Comparison of ENCODE assay signal across 9 mouse cellular contexts in the genomic region with DNA sequence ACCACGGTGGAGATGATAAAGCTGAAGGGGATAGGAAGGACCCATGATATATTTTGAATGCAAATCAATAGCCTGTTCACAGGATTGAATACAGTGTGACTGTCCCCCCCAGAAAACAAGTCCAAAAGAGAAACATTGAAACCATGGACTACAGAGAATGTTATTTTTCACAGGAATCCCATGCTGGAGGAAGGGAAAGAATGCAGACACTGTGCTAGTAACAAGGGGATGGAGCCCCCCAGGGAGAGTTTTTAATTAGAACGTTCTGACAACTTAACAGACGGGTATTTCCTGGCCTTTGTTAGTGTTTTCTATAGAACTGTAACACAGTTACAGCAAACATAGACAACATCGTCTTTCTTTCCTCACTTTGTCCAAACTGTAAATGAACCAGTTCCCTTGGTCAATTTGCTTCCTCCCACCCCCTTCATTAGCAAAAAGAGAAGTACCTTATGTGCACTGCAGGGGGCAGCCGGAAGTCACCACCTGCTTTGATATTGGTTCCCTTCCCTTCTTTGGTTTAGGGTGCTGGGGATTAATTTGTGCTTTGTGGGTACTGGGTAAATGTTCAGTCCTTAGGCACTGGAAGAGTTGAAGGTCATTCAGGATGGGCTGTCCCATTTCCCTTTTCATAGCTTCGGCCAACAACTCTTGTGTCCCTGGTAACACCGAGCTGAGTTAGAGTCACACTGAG.
DNase-seq lines count a peak whose midpoint lies in the region; ATAC-seq and TF ChIP-seq lines count a peak whose summit lies in the region.
"Had no signal": no experiment of that assay in that cellular context is flagged by ENCODE, and none has a peak within 500 bp of the region (broad histone marks: within the 10 kb centered on the region; RNA-seq: fewer than 3 reads in every experiment).

No protein-coding gene starts in this region.

- peak; percentile 9; the same call in 1 of the 2 replicates for TF ChIP-seq CTCF in gastrocnemius, adult 2 months (IDR thresholded peaks at IDR 0.05)

- peak overlapping the region; percentile 36 for H3K4me2 ChIP-seq in embryonic facial prominence, embryonic 15.5 days (replicated peaks)
- H3K4me2 ChIP-seq in limb, embryonic 15.5 days = peak overlapping the region; percentile 30; the same call in 1 of the 2 replicates

- no peaks in the 10 kb centered on the region for H3K36me3 ChIP-seq in embryonic facial prominence, embryonic 15.5 days
- H3K36me3 ChIP-seq in limb, embryonic 15.5 days = no peaks in the 10 kb centered on the region

- no peak overlapping the region for H3K27ac ChIP-seq in gastrocnemius, adult 2 months
- H3K27ac ChIP-seq in embryonic facial prominence, embryonic 15.5 days (replicated peaks) = peak overlapping the region; percentile 41; the same call in 1 of the 2 replicates
- no peak overlapping the region for H3K27ac ChIP-seq in limb, embryonic 15.5 days

- H3K9me3 ChIP-seq in embryonic facial prominence, embryonic 15.5 days (replicated peaks) = no peaks in the 10 kb centered on the region
- no peaks in the 10 kb centered on the region for H3K9me3 ChIP-seq in limb, embryonic 15.5 days

- no peak overlapping the region for H3K4me3 ChIP-seq in gastrocnemius, adult 2 months
- H3K4me3 ChIP-seq in embryonic facial prominence, embryonic 15.5 days (replicated peaks) = no peak overlapping the region
- peak overlapping the region; percentile 7; the same call in 1 of the 2 replicates for H3K4me3 ChIP-seq in limb, embryonic 15.5 days

- peaks cover 6% of the 10 kb centered on the region; the same call in 1 of the 2 replicates for H3K4me1 ChIP-seq in embryonic facial prominence, embryonic 15.5 days
- H3K4me1 ChIP-seq in limb, embryonic 15.5 days = peaks cover 8% of the 10 kb centered on the region; the same call in 1 of the 2 replicates

- ATAC-seq in embryonic facial prominence, embryonic 15.5 days (ENCODE audit: insufficient number of reproducible peaks, low FRiP score, low TSS enrichment, low read depth) = no peak
- no peak for ATAC-seq in limb, embryonic 15.5 days (ENCODE audit: insufficient number of reproducible peaks, low FRiP score, low TSS enrichment, low read depth)

- intact Hi-C loops in gastrocnemius, adult 2 months (cut with DNase I) = no loop called here
- intact Hi-C loops in left cerebral cortex, postnatal 4 days (cut with DNase I) = no loop called here

- 48% methylated on average over 7 of the region's 7 CpGs for WGBS in embryonic facial prominence, embryonic 15.5 days
- 51% methylated on average over 7 of the region's 7 CpGs for WGBS in limb, embryonic 15.5 days

- DNase-seq in gastrocnemius, adult 2 months = no peak
- no peak for DNase-seq in gastrocnemius, adult 18-20 months (ENCODE audit: low spot score)
- DNase-seq in left cerebral cortex, postnatal 4 days = peak; percentile 2
- DNase-seq in left cerebral cortex, adult 18-20 months (ENCODE audit: low spot score in 2 of 2) = no peak
- no peak for DNase-seq in frontal cortex, adult 2 months (ENCODE audit: extremely low spot score in 1 of 2, low spot score in 1 of 2)
- DNase-seq in T-cell, adult 2 months (ENCODE audit: low spot score) = no peak
- DNase-seq: gastrocnemius, postnatal 36 days had no signal

- H3K27me3 ChIP-seq in embryonic facial prominence, embryonic 15.5 days = no peaks in the 10 kb centered on the region
- no peaks in the 10 kb centered on the region for H3K27me3 ChIP-seq in limb, embryonic 15.5 days

- H3K9ac ChIP-seq in embryonic facial prominence, embryonic 15.5 days = no peak overlapping the region
- H3K9ac ChIP-seq in limb, embryonic 15.5 days = no peak overlapping the region
